Mouse (Mus musculus) WW6 (cell line): Measurements from ENCODE around the gene Rusc2.

Source experiments
- DNase-seq: peaks from one replicate; pipeline ENCODE4 v3.0.0-alpha.2; 2013; ENCODE audit warnings: low read depth, low spot score

Rusc2 gene

DNA sequence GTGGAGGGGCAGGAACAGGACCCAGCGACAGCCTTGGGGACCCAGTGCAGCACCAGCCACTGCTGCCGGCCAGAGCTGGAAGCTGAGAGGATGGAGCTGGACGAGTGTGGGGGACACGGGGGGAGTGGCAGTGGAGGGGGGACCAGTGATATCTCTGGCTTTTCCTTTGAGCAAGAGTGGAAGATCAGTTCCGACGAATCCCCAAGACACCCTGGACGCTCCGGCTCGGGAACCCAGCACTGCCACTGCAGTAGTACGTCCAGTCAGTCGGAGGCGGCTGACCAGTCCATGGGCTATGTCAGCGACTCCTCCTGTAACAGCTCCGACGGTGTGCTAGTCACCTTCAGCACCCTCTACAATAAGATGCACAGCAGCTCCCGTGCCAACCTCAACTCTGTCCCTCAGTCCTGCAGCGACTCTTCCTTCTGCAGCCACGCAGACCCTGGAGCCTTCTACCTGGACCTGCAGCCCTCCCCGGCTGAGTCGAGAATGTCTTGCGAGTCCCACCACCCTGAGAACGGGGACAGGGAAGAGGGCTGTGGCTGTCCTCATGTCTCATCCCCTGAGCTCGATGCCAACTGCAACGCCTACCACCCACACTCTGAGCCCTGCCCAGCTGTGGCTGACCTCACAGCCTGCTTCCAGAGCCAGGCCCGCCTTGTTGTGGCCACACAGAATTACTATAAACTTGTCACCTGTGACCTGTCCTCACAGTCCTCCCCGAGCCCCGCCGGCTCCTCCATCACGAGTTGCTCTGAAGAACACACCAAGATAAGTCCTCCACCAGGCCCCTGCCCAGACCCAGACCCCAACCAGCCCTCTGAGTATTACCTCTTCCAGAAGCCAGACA lies 33.7 kb downstream of the Rusc2 start:
- DNase-seq = no peak

DNA sequence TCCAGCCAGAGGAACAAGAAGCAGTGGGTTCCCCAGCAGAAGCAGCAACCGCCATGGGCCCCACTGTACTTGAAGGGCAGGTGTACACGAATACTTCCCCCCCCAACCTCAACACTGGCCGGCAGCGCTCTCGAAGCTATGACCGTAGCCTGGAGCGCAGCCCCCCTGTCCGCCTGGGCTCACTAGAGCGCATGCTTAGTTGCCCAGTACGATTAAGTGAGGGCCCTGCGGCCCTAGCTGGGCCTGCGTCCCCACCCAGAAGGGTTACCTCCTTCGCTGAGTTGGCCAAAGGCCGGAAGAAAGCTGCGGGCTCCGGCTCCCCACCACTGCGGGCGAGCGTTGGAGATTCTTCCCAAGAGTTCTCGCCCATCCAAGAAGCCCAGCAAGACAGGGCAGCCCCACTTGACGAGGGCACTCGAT lies 34.3 kb downstream of the Rusc2 start:
- DNase-seq = no peak

DNA sequence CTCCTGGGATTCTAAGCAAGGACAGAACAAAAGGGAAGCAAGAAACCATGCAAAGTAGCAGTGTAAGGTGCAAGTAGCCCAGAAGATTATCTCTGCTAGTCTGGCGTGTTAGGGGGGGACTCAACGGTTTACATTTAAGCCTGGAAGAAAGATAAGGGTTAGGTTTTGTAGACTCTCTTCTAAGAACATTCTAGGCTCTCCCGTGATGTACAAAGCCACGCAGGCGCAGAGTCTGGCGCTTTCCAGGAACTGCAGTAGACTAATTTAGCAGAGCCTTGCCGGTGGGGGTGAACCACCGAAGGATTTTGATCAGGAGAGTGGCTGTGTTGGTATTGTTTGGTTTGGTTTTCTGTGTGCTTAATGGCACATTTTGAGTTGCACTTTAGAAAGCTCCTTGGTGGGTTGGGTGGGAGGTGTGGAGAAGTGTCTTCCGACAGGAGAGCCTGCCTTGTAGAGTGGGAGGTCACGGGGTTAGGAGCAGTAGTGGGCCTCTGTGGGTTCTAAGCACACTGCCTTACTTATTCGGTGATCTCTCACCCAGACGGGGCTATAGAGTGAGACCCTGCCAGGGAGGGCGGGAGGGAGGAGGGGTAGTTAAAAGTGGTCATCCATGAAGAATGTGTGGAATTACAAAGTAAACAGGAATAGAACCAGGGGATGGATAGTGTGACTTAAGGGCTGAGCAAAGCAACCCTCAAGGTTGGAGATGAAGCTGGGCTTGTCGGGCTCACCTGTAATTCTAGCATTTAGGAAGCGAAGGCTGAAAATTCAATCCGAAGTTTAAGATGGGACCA lies 35.7 kb downstream of the Rusc2 start:
- DNase-seq = no peak

DNA sequence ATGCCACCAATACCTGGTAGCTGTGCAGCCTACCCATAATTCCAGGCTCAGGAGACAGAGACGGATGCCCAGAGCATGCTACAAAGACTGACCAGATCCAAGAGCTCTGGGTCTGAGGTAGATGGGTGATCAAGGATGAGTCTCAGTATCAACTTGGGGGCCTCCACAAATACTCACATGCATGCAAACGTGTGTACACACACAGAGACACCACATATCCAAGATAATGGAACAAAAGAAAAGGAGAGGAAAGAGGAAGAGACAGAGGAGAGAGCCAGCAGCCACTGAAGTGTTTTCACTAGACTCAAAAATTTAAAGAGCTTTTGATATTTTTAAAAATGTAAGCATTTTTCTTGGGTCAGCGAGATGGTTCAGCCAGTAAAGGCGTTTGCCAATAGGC lies 36.7 kb downstream of the Rusc2 start:
- DNase-seq = no peak

DNA sequence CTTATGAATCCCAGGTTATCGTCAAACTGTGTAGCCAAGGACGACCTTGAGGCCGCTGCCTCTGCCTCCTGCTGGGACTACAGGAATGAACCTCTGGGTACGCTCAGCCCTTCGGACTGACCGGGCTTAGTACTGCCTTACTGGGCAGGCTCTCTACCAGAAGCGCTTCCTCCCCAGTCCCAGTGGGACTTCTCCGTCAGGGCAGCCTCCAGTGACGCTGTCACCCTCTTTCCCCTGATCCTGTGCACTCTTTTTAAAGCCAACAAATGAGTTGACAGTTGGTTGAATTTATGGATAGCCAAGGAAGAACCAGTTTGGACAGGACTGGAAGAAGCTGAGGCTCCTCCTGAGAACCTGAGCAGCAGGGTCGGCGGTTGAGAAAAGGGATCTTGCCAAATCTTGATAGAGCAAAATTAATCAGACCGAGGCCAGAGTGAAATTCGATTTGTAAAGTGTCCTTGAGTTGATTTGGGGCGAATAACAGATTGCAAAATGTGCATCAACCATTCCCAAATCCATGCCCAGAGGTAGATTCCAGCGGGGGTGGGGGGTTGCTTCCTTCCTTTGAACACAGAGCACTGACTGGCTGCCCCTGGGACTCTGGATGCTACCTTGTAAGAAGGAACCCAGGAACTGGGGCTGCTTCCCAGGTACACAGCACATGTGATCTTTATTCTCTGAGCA lies 37.3 kb downstream of the Rusc2 start:
- DNase-seq = no peak

DNA sequence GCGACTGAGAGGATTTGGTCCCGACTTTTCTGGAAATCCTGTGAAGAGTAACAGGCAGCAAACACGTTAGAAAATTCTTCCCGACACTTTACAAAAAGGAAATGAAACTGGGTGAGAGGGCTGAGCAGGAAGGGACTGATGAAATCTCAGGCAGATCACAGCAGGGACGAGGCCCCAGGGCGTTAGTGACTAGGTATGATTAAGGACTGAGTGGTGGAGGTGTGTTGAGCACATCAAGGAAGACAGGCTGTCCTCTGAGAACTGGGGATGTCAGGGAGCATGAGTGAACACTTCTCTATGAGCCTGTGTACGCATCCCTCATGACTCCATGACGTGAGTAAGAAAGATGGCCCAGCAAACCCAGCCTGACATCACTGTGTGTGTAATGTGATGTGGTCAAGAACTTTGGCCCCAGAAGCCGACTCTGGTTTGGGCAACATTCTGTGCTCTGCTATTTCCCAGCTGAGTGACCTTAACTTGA lies 38.1 kb downstream of the Rusc2 start:
- DNase-seq = no peak

DNA sequence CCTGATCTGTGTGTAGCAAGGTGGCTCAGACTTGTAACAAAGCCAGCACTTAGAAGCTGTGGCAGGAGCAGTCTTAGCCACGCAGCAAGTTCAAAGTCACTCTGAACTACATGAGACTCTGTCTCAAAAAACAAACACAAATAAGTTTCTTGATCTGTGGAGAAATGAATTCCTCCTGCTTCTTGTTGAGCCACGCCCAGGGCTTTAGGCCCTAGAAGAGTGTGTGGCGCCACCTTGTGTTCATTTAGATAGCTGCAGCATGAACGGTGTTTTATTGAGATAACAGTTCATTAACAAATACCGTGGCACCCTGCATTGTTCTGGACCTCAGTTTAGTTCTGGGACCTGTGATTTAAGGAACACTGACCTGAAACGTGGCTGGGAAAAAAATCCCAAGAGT lies 38.5 kb downstream of the Rusc2 start:
- no peak for DNase-seq

DNA sequence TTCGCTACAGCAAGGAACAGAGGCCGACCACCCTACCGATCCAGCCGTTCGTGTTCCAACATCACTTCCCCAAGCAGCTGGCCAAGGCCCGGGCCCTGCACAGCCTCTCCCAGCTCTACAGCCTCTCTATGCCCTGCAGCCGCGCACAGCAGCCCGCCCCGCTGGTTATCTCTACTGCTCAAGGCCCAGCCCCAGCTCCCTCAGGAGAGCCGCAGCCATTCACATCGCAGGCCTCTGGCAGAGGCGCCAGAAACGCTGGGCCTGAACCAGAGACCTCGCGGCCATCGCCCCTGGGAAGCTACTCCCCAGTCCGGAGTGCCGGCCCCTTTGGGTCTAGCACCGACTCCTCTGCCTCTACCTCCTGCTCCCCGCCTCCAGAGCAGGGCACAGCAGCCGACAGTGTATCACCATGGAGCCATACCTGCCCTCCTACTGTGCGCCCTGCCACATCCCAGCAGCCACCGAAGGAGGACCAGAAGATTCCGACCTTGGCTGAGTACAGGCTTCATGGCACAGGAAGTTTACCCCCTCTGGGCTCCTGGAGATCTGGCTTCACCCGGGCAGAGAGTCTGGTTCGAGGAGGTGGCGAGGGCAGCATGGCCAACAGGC lies 40.0 kb downstream of the Rusc2 start:
- DNase-seq = no peak

DNA sequence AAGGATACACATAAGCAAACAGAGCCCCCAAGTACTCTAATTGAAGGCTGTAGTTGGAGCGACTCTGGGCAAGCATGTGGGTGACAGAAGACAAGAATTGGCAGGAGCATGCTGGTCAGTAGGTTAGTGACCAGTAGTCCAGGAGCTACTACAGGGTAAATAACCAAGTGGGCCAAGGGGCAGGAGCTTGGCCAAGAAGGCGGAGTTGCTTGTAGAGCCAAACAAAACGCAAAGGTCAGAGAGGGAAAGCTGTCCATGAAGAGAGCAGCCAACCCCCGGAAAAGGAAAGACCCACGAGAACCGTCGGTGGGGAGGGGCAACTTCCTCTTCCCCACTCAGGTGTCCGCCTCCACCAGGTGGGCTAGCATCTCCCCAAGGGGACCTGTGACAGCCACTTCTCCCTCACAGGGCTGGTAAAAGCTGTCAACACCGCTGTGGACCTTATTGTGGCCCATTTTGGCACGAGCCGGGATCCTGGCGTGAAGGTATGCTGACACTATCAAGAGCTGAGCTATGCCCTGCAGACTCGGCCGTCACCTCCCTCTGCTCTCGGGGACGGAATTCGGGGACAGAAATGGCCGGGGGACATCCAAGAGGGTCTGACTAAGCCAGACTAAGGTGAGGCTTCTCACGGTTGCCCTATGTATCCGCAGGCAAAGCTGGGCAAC lies 41.6 kb downstream of the Rusc2 start:
- DNase-seq = no peak

DNA sequence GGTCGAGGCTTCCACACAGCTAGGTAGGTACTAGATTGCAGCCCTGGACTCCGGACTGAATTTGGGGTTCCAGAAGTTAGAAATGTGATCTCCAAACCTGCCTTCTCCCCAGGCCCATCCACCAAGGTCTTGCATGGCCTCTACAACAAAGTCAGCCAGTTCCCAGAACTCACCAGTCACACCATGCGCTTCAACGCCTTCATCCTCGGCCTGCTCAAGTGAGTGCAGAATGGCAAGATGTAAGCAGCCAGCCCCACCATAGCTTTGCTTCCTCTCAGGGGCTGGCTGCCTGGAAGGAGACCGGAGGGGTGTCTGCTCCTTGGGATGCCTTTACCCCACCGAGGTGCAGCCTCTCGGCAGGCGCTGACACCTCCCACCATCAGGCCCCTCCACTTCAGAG lies 42.3 kb downstream of the Rusc2 start:
- DNase-seq = no peak

DNA sequence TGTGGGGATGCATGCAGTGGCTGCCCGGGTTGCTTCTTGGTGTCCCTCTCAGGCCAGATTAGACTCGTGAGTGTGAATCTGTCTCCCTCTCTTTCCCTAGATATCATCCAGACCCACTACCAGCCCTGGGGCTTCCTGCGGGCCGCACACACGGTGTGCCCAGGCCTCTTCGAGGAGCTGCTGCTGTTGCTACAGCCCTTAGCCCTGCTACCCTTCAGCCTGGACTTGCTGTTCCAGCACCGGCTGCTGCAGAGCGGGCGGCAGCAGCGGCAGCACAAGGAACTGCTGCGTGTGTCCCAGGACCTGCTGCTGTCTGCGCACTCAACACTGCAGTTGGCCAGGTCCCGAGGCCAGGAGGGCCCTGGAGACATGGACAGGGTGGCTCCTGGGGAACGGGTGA lies 43.4 kb downstream of the Rusc2 start:
- no peak for DNase-seq

DNA sequence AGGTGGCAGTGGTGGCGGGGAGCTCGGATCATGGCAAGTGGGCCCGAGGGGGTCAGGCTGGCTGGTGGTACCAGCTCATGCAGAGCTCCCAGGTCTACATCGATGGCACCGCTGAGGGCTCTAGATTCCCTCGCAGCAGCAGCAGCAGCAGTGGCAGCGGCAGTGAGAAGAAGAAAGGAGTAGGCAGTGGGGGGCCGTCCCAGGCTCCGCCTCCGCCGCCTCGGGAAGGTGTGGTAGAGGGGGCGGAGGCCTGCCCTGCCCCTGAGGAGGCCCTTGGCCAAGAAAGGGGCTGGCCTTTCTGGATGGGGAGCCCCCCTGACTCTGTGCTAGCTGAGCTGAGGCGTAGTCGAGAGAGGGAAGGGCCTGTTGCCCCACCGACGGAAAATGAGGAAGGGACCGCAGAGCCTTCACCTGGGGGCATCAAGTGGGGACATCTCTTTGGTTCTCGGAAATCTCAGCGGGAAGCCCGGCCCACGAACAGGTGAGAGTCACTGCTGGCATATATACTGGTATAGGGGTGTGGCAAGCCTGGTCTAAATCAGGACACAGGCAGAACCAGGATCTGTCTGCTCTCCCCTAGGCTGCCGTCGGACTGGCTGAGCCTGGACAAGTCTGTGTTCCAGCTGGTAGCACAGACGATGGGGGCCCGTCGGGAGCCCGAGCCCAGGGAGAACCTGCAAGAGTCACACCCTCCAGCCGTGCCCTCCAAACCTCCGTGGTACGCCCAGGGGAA lies 44.0 kb downstream of the Rusc2 start:
- no peak for DNase-seq

DNA sequence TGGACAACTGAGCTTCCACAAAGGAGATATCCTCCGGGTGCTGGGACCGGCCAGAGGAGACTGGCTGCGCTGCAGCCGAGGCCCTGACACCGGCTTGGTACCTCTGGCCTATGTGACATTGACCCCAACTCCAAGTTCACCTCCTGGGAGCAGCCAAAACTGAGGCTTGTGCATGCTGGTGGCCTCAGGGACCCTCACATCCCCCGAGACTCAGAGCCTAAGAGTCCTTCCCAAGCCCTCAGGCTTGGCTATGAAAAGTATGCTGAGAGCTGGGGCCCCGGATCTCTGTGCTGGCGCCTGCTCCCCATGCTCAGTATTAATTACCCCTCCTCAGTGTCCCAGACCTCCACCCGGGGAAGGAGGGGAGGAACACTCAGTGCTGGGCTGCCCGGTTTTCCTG lies 44.7 kb downstream of the Rusc2 start:
- DNase-seq = no peak

DNA sequence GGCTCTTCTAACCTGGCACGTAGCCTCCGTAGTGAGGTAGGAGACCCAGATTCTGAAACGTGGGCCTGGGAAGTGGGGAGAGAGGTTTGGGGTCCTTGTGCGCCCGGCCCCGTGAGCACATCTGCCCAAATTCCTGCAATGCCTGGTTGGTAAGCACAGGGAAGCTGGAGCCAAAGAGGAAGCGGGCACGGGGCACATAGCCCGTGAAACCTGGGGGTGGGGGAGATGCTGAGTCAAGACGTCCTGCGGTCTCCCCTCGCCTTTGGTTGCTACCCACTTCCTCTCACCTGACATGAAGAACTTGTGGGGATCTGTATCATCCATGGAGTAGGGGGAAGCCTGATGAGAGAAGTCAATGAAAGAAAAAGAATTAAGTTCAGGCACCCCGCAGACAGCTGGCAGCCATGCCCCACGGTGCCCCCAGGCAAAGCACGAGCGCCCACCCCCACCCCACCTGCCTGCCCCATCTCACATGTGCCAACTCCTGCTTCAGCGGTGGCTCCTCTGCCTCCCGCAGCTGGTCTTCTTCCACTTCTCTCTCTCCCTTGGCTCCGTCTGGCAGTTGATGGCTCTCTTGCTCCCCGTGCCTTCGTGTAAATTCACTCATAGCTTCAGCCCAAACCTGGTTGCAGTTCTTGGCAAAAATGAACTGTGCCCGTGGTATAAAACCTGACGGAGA lies 45.9 kb downstream of the Rusc2 start:
- no peak for DNase-seq

DNA sequence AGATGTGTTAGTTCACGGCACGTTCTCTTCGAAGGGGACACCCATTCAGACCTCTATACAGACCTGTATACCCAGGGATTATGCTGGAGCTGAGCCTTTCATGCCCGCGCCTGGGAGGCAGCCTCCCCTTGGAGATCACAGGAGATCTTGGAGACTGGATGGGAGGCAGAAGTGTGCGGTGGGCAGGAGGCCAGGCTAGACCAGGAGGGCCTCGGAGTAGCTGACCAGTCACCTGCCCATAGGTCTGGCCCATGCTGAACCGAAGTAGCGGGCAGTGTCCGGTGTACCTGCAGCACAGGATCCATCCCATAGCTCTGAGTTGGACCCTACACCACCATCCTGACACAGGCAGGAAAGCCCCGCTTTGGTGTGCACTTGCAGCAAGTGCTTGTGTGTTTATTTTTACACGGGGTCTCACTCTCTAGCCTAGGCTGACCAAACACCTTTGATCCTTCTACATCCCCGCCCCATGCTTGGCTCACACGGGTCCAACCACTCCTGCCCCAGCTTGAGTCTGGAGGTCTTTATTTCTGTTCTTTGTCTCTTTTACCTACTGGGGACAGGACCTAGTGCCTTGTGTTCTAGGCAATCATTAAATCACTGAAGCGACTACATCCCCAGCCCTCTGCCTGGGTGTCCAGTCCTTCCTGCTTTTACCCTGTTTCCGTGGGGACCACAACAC lies 46.5 kb downstream of the Rusc2 start:
- no peak for DNase-seq

DNA sequence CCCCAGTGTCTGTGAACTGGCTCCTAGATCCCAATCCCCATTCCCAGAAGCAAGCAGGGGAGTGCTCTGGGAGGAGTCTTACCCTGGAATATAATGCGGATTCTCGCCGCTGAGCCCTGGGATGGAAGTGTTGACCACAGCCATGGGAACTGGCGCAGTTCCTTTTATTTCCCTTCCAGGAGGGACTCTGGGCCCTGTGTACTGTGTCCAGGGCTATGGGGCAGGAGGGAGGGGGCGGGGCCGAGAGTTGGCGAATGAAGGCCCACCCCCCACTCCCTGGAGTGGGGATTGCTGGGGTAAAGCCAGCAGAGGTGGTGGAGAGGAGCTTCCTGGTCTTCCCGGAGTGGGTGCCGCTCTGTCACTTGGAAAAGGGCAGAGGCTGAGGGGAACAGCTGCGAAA lies 47.2 kb downstream of the Rusc2 start, which contains the start of gene Fam166b:
Gene Fam166b (minus strand): TSS at position 189 of the 400 bp plus-strand sequence.
- no peak for DNase-seq

DNA sequence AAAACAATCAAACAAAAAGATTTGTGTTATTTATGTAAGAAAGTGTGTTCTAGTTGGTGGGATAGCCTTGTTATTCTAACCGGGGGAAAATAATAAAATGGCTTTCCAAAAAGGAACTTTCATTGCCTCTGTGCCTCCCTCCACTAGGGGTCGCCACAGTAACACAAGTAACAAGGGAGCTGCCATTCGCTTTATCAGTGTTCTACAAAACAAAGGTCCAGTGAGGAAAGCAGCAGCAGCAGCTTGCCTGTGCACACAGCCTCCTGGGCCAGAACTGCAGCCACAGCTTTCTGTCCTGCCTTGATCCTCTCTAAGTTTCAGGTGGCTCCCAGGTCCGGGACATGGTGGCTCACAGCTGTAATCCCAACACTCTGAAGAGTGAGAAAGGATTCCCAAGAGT lies 49.9 kb downstream of the Rusc2 start:
- no peak for DNase-seq

DNA sequence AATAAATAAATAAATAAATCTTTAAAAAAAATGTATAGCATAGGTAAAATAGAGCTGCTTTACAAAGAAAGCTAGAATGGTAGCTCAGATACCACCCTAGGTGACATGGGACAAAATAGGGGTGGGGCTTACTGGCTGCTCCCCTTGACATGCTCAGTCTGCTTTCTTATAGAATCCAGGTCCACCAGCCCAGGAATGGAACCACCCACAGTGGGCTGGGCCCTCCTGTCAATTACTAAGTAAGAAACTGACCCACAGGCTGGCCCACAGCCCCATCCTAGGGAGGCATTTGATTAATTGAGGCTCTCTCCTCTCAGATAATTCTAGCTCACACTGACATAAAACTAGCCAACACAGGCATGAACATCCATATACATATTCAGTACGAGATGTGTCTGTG lies 51.1 kb downstream of the Rusc2 start:
- no peak for DNase-seq

DNA sequence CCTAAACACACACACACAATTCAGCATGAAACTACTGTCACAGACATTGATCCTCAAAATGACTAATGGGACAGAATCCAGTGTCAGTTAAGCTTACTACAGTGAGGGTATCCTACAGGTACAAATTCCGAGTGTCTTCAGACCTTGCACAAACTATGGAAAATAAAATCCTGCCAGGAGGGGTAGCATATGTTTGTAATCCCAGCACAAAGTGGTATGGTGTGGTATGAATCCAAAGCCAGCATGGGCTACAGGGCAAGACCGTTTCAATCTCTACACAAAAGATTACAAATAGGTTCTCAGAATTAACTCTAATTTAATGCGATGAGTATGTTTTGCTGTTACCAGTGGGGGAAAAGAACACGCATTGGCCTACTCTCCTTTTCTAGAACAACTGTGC lies 59.9 kb downstream of the Rusc2 start, which contains the start of gene Tesk1:
Gene Tesk1 (plus strand): TSS at position 301 of the 400 bp plus-strand sequence.
- DNase-seq = no peak
